Mouse (Mus musculus) MN1 (cell line): ENCODE data around the gene Tnrc6b.

Source experiments
- DNase-seq: peaks from one replicate; pipeline ENCODE4 v3.0.0-alpha.2; 2016; ENCODE audit warnings: low spot score

The Tnrc6b gene

GRCm38 (mm10) chr15:80710608-80711363 is at the start of gene Tnrc6b:
Gene Tnrc6b (plus strand): TSS chr15:80711313.
- DNase-seq: peak; percentile 100

DNA sequence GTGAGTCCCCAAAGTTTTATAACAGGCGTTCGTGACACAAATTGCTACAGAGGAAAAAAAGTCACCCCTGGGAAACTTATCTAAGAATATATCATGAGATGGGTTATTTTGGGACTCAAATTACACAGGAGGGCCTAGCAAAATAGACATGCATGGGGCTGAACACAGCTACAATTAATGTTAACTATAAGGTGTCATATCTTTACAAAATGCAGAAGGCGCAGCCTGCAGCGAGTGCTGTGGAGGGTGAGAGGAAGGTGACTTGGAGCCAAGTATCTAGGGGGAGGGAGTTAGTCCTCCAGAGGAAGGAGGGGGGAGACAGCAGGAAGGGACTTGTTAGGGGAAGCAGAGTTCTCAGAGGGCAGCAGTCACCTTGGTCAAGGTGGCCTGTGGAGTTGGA is 46.7 kb upstream of the Tnrc6b start:
- no peak for DNase-seq

- DNase-seq: no peak
Observed at GRCm38 (mm10) chr15:80671295-80672252, 39.5 kb upstream of the Tnrc6b start, which contains the start of gene Fam83f. Gene Fam83f (plus strand): TSS chr15:80671847.

DNA sequence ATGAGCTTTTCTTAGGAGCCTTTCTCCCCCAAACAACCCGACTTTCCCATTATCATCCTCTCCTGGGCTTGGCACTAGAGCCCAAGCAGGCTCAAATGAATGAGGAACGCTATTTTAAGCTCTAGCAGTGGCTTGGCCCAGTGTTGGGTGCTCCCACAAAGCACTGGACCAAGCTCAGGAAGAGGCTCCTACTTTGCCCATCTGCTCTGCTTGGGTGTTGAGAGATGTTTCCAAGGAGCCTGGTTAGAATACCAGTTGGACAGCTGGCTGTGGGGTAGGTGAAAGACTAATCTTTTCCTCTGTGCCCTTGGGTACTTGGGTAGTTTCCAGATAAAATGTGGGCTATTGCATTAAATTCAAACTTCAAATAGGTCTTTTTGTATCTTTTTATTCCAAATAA is 38.3 kb upstream of the Tnrc6b start:
- no peak for DNase-seq

GRCm38 (mm10) chr15:80673337-80674095 is 37.6 kb upstream of the Tnrc6b start:
- DNase-seq: no peak

- DNase-seq: no peak
Observed at GRCm38 (mm10) chr15:80674700-80675099, 36.4 kb upstream of the Tnrc6b start.

- DNase-seq: peak; percentile 76
Observed at GRCm38 (mm10) chr15:80679515-80680215, 31.4 kb upstream of the Tnrc6b start.

GRCm38 (mm10) chr15:80680347-80681030 is 30.6 kb upstream of the Tnrc6b start:
- peak; percentile 75 for DNase-seq

- DNase-seq: peak; percentile 30
Observed at GRCm38 (mm10) chr15:80681466-80681881, 29.6 kb upstream of the Tnrc6b start.

- DNase-seq: no peak
Observed at GRCm38 (mm10) chr15:80682343-80682742, 28.8 kb upstream of the Tnrc6b start.

DNA sequence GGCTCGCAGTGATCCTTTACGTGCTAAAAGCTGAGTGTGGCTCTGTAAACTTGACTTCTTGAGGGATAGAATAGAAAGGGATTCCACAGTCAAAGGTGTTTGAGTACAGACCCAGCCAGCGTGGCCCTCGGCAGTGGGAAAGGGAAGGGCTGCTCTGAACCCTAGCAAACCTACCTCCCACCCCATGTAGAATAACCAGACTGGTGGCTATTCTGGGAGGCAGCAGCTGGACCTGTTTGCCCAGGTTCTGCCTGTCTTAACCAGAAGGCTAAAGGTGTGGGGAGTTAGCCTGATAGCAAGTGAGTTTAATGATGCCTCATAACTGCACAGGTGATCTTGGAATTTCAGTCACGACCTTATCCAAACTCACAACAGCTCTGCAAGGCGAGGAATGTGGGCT is 28.0 kb upstream of the Tnrc6b start:
- DNase-seq: no peak

- DNase-seq: no peak
Observed at GRCm38 (mm10) chr15:80683990-80684389, 27.1 kb upstream of the Tnrc6b start.

DNA sequence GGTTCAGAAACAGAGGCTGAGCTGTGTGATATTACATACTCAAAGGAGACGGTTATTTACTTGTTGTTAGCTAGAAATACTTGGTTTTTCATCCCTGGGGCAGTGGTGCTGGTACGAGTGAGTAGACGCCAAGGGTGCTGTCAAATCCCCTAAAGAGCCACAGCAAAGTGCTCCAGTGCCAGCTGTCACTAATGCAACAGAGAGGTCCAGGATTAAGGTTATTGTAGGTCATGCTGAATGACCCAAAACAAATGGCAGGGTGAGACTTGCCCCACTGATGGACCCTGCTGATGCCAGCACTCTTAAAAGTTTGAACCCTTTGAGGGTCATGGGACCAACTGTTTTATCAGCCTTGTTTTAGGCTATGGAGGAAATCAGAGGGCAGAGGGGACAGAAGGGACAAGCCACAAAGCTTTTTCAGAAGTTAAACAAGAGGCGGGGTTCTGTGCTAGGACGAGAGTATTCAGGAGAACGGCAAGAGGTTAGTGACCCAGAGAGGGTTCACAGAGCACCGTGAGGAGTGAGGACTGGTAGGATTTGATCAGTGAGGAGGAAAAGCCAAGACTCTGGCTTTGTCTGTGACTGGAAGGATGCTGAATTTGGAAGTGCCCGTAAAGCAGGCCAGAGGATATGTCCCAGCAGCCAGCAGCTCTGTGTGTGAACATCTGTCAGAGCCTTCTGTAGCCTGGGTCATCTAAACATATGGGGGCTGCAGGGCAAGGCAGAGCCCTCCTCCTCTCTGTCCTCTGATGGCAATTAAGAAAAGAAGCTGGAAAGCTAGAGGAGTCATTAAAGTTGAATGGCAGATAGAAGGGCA is 26.1 kb upstream of the Tnrc6b start:
- DNase-seq: no peak

GRCm38 (mm10) chr15:80685603-80685895 is 25.6 kb upstream of the Tnrc6b start:
- DNase-seq: no peak

GRCm38 (mm10) chr15:80688536-80688935 is 22.6 kb upstream of the Tnrc6b start:
- no peak for DNase-seq

GRCm38 (mm10) chr15:80693492-80693891 is 17.6 kb upstream of the Tnrc6b start:
- DNase-seq: peak; percentile 34

GRCm38 (mm10) chr15:80694125-80694910 is 16.8 kb upstream of the Tnrc6b start:
- peak; percentile 73 for DNase-seq

DNA sequence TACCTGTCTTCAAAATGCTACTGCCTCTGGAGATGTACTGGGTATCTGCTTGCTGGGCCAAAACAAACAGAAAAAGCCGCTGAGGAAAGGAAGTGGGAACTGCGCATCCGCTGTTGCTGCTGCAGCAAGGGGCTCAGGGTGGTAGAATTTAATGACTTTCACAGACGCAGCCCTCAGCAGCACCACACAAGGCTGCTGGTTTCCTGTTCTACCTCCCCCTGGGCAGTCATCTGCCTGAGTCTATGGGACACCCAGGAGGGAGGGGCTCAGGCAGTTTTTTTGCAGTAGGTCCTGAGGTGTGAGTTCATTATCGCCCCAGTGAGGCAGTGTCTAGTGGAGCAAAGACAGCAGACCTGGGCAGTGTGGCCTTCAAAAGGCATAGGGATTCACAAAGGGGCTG is 13.5 kb upstream of the Tnrc6b start:
- DNase-seq: no peak

DNA sequence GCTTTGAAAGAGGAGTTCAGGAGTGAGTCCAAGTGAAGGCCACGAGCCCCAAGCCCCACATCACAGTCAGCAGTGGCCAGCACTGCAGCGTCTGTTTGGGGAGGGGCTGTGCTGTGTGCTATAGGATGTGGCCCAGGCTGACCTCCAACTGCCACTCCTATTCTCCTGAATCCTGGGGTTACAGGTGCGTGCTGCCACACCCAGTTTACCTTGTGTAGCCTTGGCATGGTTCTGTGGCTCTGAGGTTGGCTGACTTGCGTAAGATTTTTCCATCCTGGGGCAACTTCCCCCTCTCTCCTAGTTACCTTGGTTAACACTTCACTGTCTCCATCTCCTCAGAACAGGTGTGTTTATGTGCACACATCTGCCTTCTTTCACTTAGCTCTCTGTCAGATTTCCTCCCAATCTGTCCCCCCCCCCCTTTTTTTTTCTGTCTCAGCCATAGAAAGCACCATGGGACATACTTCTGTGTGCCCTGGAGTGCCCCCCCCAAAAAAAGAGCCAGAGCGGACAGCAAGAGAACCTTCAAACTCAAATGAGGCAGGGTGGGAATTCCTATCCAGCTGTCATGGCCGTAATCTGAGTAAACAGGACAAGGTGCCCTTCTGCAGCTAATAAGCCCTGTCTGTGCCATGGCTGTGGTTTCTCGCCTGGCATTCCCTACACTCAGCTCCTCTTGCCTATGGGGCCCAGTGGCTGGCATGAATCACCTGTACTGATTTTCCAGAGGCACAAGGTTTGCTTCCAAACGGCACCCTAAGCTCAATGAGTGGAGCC is 9.4 kb upstream of the Tnrc6b start:
- no peak for DNase-seq
